Mouse (Mus musculus) megakaryocyte, embryonic 14.5 days (primary cell): ENCODE measurements around the gene Agr2.

Source experiments
- FLI1 ChIP-seq: IDR thresholded peaks from 2 replicates; pipeline ENCODE4 v1.6.1; 2012; ENCODE audit warnings: low read length, inconsistent platforms, mixed read lengths
- GATA1 ChIP-seq: IDR thresholded peaks from 3 replicates; pipeline ENCODE4 v1.6.1; 2012; ENCODE audit warnings: mixed read lengths, low read length, inconsistent platforms, borderline replicate concordance

DNA sequence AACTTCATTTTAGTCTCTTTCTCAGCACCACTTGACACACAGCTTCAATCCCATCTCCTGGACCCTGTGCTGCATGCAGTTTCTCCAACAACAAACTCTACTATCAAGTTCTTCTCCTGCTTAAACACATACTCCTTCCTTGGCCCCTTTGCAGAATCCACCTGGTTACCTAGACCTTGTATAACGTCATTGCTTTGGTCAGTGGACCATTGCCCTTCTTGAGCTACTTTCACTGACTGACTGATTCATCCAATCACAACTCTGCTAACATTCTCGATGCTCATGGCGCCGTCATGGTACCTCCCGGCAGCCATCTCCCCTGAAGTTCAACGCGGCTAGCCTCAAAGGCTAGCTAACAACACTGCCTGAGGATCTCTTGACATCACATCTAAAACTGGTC, 43.4 kb downstream of the Agr2 start:
- TF ChIP-seq GATA1, result no peak
- no peak for TF ChIP-seq FLI1
